Mouse (Mus musculus) bone marrow macrophage, adult 2 months (primary cell): ENCODE data around the gene Gm2001. TPM values are rescaled to one million over a fixed set of nuclear protein-coding genes. Genes with fewer than 3 reads are reported as not detected.
"Not testable (repeated sequence)": the region's sequence is repeated elsewhere in the genome, so short reads cannot be mapped to it uniquely, and the experiment has no call there.

ENCODE experiments used
- H3K27ac ChIP-seq: 2 replicates; pipeline ENCODE4 v1.5.1; 2012; ENCODE audit warnings: low read depth, low read length; ENCODE audit not compliant: insufficient read depth
- H3K4me1 ChIP-seq: 2 replicates; pipeline ENCODE4 v1.6.1; 2012; ENCODE audit warnings: low read length; ENCODE audit not compliant: control insufficient read depth, insufficient read depth
- H3K4me3 ChIP-seq: 2 replicates; pipeline ENCODE4 v1.5.1; 2012; ENCODE audit warnings: mild to moderate bottlenecking, low read length, moderate library complexity; ENCODE audit not compliant: insufficient read depth
- polyA plus RNA-seq: library from polyadenylated mRNA; stranded (reverse); fragments of >200 nt; gene quantifications from 2 replicates; pipeline ENCODE4 v1.2.4, GENCODE M21; 2012; ENCODE audit not compliant: missing spikeins, insufficient read depth, insufficient read length

Gene Gm2001
- not detected in 2 replicates for polyA plus RNA-seq

DNA sequence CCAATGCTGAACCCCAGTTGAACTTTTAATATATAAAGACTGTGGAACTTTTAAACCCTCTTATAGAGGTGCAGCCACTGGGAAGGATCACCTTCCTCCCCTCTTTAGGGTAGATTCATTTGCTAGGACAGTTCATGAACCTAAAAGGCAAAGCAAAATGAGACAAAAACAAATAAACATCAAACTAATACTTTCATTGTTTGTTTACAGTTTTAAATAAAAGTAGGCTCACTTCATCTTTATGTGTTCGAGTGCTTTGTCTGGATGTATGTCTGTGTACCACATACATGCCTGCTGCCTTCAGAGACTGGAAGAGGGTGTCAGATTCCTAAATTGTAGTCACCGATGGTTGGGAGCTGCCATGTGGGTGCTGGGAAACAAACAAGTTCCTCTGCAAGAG lies at the start of gene Gm2001:
Gene Gm2001 (minus strand): TSS at position 101 of the 400 bp plus-strand sequence.
- not testable (repeated sequence) for H3K4me3 ChIP-seq, H3K4me1 ChIP-seq, H3K27ac ChIP-seq

DNA sequence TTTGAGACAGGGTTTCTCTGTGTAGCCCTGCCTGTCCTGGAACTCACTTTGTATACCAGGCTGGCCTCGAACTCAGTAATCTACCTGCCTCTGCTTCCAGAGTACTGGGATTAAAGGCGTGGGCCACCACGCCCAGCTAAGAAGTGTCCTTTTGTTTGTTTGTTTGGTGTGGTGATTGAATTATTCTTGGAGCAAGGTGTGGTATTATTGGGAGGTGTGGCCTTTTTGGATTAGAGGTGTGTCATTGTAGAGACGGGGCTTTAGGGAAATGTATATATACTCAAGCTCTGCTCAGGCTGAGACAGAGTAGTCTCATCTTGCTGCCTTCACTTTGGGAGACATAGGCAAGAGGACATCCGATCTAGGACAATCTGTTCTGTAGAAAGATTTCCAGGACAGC lies 31.6 kb upstream of the Gm2001 start, which contains the start of gene Gm2016:
Gene Gm2016 (plus strand): TSS at position 301 of the 400 bp plus-strand sequence.
- H3K4me3 ChIP-seq, H3K4me1 ChIP-seq: not testable (repeated sequence)

DNA sequence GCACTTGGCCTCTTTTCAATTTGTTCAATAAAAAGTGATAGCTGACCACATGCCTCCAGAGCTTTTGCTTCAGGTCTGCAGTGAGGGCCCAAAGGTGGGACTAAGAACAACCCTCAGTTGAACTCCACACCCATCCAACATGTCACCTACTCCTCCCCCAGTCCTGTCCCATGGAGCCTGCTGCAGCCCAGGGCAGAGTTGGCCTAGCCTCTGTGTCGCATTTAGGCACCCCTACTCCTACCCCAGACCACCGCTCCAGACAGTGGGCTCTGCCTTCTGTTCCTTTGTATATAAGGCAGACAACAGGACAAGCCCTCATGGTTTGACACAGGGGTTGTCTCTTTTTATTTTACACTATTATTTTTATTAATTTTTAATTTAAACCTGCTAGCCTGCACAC lies 21.9 kb upstream of the Gm2001 start:
- H3K27ac ChIP-seq, H3K4me3 ChIP-seq, H3K4me1 ChIP-seq: not testable (repeated sequence)

More for the DNA sequence above, 31.6 kb upstream of the Gm2001 start, which contains the start of gene Gm2016:
- not testable (repeated sequence) for H3K27ac ChIP-seq

DNA sequence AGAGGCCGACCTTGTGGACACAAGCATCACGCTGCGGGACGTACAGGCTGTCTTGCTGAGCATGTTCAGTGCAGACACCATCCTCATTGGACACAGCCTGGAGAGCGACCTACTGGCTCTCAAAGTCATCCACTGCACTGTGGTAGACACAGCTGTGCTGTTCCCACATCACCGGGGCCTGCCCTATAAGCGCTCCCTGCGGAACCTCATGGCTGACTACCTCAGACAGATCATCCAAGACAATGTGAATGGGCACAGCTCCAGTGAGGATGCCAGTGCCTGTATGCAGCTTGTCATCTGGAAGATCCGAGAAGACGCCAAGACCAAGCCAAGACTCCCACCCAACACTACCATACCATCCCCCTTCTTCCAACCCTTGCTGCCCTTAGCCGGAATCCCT lies 21.5 kb upstream of the Gm2001 start:
- not testable (repeated sequence) for H3K27ac ChIP-seq, H3K4me1 ChIP-seq

DNA sequence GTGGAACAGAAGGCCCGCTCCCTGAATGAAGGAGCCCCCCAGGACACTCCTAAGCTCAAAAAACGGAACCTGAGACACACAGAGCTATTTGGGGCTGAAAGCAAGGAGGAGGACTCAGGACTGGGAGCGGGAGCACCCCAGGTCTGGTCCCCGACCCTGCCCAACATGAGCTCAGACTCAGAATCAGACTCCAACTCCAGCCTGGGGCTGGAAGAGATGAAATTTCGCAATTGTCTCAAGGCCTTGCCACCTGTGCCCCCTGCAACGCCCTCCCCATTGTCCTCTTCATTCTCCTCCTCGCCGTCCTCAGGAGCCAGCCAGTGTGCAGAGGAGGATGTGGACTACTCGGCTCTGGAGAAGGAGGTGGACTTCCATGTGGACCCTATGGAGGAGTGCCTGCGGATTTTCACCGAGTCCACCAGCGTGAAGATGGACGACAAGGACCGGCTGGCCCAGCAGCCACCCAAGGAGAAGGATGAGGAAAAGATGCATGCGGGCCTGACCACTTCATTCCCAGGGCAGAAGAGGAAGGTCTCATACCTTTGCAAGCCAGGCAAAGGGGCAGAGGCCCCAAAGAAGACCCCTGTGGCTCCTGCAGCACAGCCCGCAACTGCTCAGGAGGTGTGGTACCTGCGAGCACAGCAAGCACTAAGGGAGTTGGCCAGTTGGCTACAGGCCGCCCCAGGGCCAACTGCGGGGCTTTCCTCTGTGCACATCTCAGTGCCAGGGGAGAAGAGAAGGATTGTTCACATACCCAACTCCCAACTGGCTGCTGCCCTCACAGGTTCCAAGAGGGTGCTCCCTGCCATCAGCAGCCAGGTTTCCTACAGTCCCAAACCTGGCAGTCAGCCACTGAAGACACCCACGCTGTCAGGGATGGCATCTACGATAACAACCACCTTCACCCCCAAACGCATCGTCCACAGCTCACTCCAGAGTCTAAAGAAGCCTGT lies 19.9 kb upstream of the Gm2001 start:
- not testable (repeated sequence) for H3K27ac ChIP-seq, H3K4me1 ChIP-seq, H3K4me3 ChIP-seq

More for the DNA sequence above, 21.5 kb upstream of the Gm2001 start:
- H3K4me3 ChIP-seq: not testable (repeated sequence)

DNA sequence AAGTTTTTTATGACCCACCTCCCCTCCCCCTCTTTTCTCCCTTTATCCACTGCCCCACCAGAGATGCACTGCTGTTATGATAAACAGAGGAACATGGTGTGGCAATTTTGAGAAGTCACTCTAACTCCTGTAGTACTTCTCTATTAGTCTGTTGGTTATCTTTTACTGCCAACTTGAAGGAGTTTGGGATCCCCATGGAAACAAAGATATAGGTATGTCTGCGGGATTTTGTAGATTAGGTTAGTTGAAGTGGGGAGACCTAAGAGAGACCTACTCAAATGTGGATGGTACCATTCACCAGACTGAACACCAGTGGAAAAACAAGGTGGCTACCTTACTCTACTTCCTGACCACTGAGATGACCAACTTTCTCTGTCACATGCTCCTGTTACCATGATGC lies 13.9 kb upstream of the Gm2001 start:
- H3K4me1 ChIP-seq, H3K27ac ChIP-seq, H3K4me3 ChIP-seq: not testable (repeated sequence)

DNA sequence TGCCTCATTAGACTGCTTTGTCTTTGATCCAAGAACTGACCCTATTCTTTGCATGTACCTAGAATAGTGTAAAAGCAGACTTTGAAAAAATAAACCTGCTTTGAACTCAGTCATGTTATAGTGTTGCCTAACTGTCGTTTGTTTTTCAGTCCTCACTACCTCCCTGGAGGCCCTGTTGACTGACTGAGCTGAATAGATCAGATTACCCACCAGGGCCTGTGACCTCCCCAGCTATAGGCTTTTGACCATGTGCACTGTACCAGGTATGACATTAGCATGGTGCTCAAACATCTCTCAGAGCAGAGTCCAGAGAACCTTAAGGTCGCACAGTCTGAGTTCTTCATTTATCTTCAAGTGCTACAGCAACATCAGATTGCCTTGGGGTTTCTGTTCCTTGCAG lies 8.5 kb upstream of the Gm2001 start:
- H3K27ac ChIP-seq, H3K4me1 ChIP-seq, H3K4me3 ChIP-seq: not testable (repeated sequence)

DNA sequence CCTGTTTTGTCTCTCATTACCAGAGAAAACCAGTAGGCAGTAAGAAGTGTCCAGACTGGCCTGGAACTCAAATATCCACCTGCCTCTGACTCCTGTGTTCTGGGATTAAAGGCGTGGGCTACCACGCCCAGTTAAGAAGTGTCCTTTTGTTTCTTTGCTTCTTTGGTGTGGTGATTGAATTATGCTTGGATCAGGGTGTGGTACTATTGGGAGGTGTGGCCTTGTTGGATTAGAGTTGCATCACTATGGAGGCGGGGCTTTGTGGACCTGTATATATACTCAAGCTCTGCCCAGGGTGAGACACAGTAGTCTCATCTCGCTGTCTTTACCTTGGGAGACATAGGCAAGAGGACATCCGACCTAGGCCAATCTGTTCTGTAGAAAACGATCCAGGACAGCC lies 25.9 kb downstream of the Gm2001 start, which contains the start of gene BB287469:
Gene BB287469 (plus strand): TSS at position 301 of the 400 bp plus-strand sequence.
- not testable (repeated sequence) for H3K27ac ChIP-seq, H3K4me3 ChIP-seq, H3K4me1 ChIP-seq

DNA sequence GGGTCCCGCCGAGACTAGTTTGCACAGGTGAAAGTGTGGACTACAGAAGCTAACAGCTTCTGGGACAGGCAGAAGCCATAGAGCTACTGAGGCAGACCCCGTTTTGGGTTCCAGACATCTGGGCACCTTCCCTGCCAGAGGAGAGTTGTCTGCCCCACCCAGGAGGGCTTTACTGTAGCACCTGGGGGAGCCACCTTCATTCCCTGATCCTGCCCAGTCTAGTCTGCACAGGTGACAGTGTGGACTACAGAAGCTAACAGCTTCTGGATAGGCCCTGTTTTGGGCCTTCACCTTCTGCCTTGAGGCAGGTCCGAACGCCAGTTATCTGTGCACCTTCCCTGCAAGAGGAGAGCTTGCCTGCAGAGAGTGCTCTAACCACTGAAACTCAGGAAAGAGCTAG lies 44.2 kb downstream of the Gm2001 start:
- not testable (repeated sequence) for H3K4me3 ChIP-seq, H3K27ac ChIP-seq, H3K4me1 ChIP-seq

DNA sequence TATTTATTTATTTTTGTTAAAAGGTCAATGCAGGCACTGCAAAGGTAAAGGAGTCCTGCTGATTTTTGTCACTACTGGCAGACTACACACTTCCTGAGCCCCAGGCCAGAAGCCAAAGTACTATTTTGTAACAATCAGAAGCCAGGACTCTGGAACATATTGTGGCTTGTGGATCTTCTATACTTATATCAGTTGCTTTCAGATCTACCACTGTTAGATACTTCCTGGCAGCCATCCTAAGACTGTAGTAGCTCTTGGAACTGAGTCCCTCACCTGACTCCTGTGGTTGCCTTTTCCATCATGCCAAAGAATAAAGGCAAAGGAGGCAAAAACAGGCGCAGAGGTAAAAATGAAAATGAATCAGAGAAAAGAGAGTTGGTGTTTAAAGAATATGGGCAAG lies 46.9 kb downstream of the Gm2001 start, which contains the start of gene Gm21936:
Gene Gm21936 (plus strand): TSS at position 301 of the 400 bp plus-strand sequence.
- not testable (repeated sequence) for H3K4me3 ChIP-seq, H3K27ac ChIP-seq, H3K4me1 ChIP-seq

Other genes starting within 250 kb of the Gm2001 start
- not detected in 2 replicates for gene Oog1, start 239.7 kb downstream of the Gm2001 start, polyA plus RNA-seq
- gene Gm4027, start 223.5 kb downstream of the Gm2001 start, polyA plus RNA-seq: not detected in 2 replicates
- not detected in 2 replicates for gene Gm16381, start 197.7 kb downstream of the Gm2001 start, polyA plus RNA-seq
- gene Gm21319, start 66.6 kb downstream of the Gm2001 start, polyA plus RNA-seq: not detected in 2 replicates
- not detected in 2 replicates for gene Gm21936, start 46.8 kb downstream of the Gm2001 start, polyA plus RNA-seq
- not detected in 2 replicates for gene BB287469, start 25.8 kb downstream of the Gm2001 start, polyA plus RNA-seq
- gene Gm2016, start 31.7 kb upstream of the Gm2001 start, polyA plus RNA-seq: not detected in 2 replicates
- not detected in 2 replicates for gene Gm2022, start 53.0 kb upstream of the Gm2001 start, polyA plus RNA-seq
- not detected in 2 replicates for gene Gm2035, start 77.5 kb upstream of the Gm2001 start, polyA plus RNA-seq
- gene Gm2042, start 111.7 kb upstream of the Gm2001 start, polyA plus RNA-seq: not detected in 2 replicates
- gene Gm2075, start 169.5 kb upstream of the Gm2001 start, polyA plus RNA-seq: not detected in 2 replicates
- gene Gm6803, start 176.4 kb upstream of the Gm2001 start, polyA plus RNA-seq: not detected in 2 replicates
- gene Gm2056, start 184.7 kb upstream of the Gm2001 start, polyA plus RNA-seq: not detected in 2 replicates
- gene Gm16368, start 241.4 kb upstream of the Gm2001 start, polyA plus RNA-seq: not detected in 2 replicates